Mouse (Mus musculus) heart, postnatal 36 days (tissue): ENCODE data around the gene N4bp3. TPM values are rescaled to one million over a fixed set of nuclear protein-coding genes. Genes with fewer than 3 reads are reported as not detected.
"Not testable (repeated sequence)": the region's sequence is repeated elsewhere in the genome, so short reads cannot be mapped to it uniquely, and the experiment has no call there.

ENCODE experiments used
- DNase-seq, 2 experiments: peaks; one replicate each; pipeline ENCODE4 v3.0.0; 2021 to 2022
- intact Hi-C: fragments of 180-260 bp; cut with DNase I; formaldehyde crosslinking; loops from one replicate; pipeline ENCODE4 v1.15.1; 2025
- total RNA-seq, 2 experiments: library from RNA; stranded (reverse); gene quantifications; 2 replicates each; pipeline ENCODE4 v1.2.3; 2021

The N4bp3 gene
- 10 to 100 TPM; 13.4 to 16.3 TPM for total RNA-seq

- intact Hi-C loops: loop anchor here (1.0 kb wide), 1 partner anchor 31 kb away; no protein-coding TSS in a partner anchor
- DNase-seq: peak; percentile 80 to 83
These were observed at the start of gene N4bp3, which contains the start of gene D930048N14Rik for GRCm38 (mm10) chr11:51650691-51651515. TSS of gene N4bp3 (minus strand) at chr11:51650842. TSS of gene D930048N14Rik (plus strand) at chr11:51650954.

GRCm38 (mm10) chr11:51694984-51695383 lies 44.3 kb upstream of the N4bp3 start:
- no peak for DNase-seq
- intact Hi-C loops: no loop called here

DNA sequence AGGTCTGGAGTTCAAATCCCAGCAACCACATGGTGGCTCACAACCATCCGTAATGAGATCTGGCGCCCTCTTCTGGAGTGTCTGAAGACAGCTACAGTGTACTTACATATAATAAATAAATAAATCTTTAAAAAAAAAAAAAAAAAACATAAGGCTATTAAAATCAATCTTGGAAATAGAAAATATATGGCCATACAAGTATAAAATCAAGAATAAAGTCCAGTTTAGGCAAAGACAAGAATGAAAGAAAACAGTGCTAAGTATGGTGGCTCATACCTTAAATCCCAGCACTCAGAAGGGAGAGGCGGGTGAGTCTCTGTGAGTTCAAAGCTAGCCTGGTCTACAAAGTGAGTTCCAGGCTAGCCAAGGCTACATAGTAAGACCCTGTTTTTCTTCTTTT lies 40.0 kb upstream of the N4bp3 start:
- DNase-seq, intact Hi-C loops: not testable (repeated sequence)

GRCm38 (mm10) chr11:51689343-51689742 lies 38.7 kb upstream of the N4bp3 start:
- intact Hi-C loops: no loop called here
- no peak for DNase-seq

DNA sequence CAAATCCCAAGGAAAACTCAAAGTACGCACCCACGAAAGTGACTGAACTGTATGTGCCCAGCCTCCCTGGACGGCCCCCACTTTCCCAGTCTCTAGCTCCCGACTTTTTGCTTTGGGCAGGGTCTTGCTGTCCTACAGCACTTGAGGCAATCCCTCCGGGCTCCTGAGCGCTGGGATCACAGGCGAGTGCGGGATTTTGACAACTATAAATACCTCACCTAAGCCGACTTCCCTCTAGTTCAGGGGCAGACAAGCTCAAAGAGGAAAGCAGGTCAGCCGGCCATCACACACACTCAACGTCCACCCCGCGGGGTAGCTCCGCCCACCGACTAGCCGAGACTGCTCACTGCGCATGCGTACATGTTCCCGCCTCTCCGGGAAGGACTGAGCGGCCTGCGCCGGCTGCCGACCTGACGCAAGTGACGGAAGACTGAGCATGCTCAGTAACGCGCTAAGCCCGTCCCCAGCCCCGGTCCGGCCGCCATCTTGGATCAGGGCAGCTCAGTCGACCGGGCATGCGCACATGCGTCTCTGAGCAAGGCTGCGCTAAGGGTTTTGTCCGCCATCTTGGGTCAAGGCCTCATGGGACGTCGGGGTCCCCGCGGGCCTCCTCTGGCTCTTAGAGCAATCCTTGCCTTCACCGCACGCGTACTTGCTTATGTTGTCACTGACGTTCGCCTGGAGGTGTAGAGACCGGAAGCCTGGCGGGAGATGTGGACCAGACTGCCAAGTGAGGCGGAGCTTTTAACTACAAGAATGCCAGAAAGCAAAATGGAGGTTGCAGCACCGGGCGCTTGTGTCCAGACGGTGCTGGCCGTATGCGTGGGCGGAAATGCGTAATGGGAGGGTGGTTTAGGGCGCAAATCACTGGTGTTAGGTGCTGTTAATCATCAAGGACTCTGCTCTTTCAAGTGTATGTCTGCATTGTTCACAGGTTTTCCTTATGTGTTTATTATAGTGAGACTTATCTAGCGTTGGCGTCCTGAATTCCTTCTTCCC lies 38.0 kb upstream of the N4bp3 start, which contains the start of gene 0610009B22Rik:
TSS of gene 0610009B22Rik (minus strand) at position 545 of the 999 bp plus-strand sequence.
- intact Hi-C loops: no loop called here
- peak; percentile 98 to 99 for DNase-seq

DNA sequence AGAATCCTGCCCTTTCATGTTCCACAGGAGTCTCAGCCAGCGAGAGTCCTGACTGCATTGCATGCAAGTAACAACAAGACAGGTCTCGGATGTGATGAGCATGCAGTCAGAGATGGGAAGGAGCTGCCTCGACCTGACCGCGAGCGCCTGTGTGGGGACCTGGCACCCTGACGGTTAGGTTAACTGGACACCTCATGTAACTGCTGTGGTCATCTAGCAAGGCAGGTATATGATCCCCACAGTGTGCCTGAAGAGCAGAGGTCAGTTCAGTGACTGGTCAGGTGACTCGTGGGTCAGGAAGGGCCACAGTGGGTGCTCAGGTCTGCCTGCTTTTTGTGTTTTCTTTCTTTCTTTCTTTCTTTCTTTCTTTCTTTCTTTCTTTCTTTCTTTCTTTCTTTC lies 31.3 kb upstream of the N4bp3 start:
- DNase-seq: no peak
- intact Hi-C loops: loop anchor here (1.0 to 5.0 kb wide), 3 partner anchors 45 to 140 kb away; partner anchors contain the start of gene Rmnd5b

GRCm38 (mm10) chr11:51681324-51681975 lies 30.8 kb upstream of the N4bp3 start:
- intact Hi-C loops: loop anchor here (1.0 to 5.0 kb wide), 3 partner anchors 44 to 139 kb away; partner anchors contain the start of gene Rmnd5b
- peak; percentile 87 to 92 for DNase-seq

DNA sequence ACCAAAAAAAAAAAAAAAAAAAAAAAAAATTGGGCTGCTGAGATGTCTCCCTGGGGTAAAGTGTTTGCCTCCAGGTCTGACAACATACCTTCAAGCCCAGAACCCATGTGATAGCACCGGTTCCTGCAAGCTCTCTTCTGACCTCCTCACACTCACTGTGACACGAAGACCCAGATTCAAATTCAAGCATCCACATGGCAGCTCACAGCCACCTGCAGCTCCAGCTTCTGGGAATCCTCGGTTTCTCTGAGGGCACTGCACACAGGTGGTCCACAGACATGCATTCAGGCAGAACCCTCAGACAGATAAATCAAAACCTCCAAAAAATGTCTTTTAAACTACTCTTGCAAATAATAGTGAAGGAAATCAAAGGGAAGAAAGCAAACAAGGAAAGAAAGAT lies 28.8 kb upstream of the N4bp3 start:
- DNase-seq: no peak
- intact Hi-C loops: no loop called here

DNA sequence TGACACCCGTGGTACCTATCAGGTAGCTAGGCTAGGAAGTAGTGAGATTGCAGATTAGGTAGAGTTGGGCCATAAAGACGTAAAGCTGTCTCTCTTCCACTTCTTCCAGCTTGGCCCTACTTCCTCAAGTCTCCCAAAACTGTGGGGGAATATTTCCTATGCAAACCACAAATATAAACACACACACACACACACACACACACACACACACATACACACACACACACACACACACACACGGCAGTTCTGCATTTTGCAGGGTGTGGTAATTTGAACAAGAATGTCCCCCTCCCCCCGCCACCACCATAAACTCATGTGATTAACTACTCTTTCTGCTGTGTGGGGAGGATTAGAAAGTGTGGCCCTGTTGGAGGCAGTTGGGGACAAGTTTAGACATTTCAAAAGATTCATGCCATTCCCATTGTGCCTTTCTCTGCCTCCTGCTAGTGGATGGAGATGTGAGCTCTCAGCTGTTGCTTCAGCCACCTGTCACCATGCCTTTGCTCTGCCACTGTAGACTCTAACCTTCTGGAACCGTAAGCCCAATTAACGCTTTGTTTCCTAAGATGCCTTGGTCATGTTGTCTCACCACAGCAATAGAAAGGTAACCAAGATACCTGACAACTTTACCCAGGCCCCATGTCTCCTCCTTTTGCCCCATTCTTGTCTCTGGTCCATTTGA lies 27.2 kb upstream of the N4bp3 start:
- intact Hi-C loops: no loop called here
- no peak for DNase-seq

DNA sequence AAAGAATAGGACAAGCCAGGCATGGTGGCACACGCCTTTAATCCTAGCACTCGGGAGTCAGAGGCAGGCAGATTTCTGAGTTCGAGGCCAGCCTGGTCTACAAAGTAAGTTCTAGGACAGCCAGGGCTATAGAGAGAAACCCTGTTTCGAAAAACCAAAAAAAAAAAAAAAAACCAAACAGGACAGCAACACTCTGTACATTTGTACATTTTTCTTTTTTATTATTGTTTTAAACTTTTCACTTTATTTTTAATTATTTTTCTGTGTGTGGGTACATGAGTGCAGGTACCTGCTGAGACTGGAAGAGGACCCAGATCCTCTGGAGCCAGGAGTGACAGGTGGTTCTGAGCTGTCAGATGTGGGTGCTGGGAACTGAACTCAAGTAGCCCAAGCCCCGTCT lies 24.7 kb upstream of the N4bp3 start:
- DNase-seq: no peak
- intact Hi-C loops: no loop called here

- intact Hi-C loops: no loop called here
- no peak for DNase-seq
These were observed 22.6 kb upstream of the N4bp3 start for GRCm38 (mm10) chr11:51673291-51673690.

DNA sequence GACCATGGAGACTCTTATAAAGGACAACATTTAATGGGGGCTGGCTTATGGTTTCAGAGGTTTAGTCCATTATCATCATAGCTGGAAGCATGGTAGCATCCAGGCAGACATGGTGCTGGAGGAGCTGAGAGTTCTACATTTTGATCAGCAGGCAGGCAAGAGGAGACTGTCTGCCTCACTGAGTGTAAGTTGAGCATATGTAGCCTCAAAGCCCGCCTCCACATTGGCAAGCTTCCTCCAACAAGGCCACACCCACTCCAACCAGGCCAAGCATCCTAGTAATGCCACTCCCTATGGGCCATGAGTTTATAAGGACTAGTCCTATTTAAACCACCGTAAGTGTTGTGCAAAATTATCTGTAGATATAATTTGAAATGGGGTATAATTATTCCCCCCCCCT lies 20.7 kb upstream of the N4bp3 start:
- intact Hi-C loops: loop anchor here (2.0 kb wide), 1 partner anchor 15 kb away; no protein-coding TSS in a partner anchor
- no peak for DNase-seq

GRCm38 (mm10) chr11:51670846-51671245 lies 20.2 kb upstream of the N4bp3 start:
- intact Hi-C loops: loop anchor here (2.0 kb wide), 1 partner anchor 14 kb away; no protein-coding TSS in a partner anchor
- DNase-seq: no peak

GRCm38 (mm10) chr11:51664747-51665146 lies 14.1 kb upstream of the N4bp3 start:
- intact Hi-C loops, DNase-seq: not testable (repeated sequence)

- DNase-seq: no peak
- intact Hi-C loops: no loop called here
These were observed 12.0 kb upstream of the N4bp3 start for GRCm38 (mm10) chr11:51662632-51663031.

- intact Hi-C loops: no loop called here
- no peak for DNase-seq
These were observed 11.3 kb upstream of the N4bp3 start for GRCm38 (mm10) chr11:51661867-51662365.

DNA sequence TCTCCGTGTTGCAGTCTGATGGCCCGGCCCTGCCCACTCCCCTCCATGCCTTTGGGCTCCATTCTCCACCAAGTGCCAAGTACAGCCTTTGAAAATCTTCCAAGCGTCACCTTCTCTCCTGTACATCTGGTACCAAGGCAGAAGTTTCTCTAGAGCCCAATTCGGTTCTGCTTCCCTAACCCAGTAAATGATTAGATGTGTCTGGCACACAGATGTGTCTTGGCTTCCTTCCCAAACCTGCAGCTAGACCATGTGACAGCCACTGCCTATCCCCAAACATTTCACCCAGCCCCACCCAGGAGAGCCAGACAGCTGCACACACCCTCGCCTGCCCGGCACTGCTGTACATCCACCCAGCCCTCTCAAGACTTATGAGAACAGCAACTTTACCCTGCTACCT lies 8.1 kb upstream of the N4bp3 start:
- intact Hi-C loops: no loop called here
- DNase-seq: peak in 1 of 2 experiments; percentile 26

GRCm38 (mm10) chr11:51658291-51658690 lies 7.6 kb upstream of the N4bp3 start:
- no peak for DNase-seq
- intact Hi-C loops: no loop called here

- no peak for DNase-seq
- intact Hi-C loops: loop anchor here (2.0 kb wide), 1 partner anchor 14 kb away; no protein-coding TSS in a partner anchor
These were observed 6.3 kb upstream of the N4bp3 start for GRCm38 (mm10) chr11:51656798-51657521.
